Mouse (Mus musculus) small intestine, adult 2 months (tissue): ENCODE results near the gene Ilk.

ENCODE experiments used
- CTCF ChIP-seq: fragments of 200-500 bp; IDR thresholded peaks from 2 replicates; pipeline ENCODE4 v1.5.1; 2012; ENCODE audit warnings: low read depth, mild to moderate bottlenecking, control low read depth, inconsistent platforms, low read length, moderate library complexity, mixed read lengths; ENCODE audit not compliant: insufficient replicate concordance, insufficient read length; ENCODE audit errors: extremely low read depth
- POLR2A ChIP-seq: fragments of 200-500 bp; IDR thresholded peaks from 2 replicates; pipeline ENCODE4 v1.6.1; 2012; ENCODE audit warnings: low read depth, mild to moderate bottlenecking, control low read depth, inconsistent platforms, low read length, moderate library complexity

GRCm38 (mm10) chr7:105762517-105763270 lies 26.3 kb downstream of the Ilk start:
- no peak for TF ChIP-seq CTCF
- no peak for TF ChIP-seq POLR2A
